Mouse (Mus musculus) intestine, embryonic 14.5 days (tissue): ENCODE measurements around the gene Hck. TPM values are rescaled to one million over a fixed set of nuclear protein-coding genes. Genes with fewer than 3 reads are reported as not detected.

ENCODE experiments used
- ATAC-seq: fragments of 200-750 bp; cut with Nextera tagmentation; replicated peaks from 2 replicates; pipeline ENCODE4 v1.8.0; 2017; ENCODE audit warnings: low read depth, moderate number of reproducible peaks, moderate TSS enrichment, moderate library complexity; ENCODE audit not compliant: low FRiP score, low TSS enrichment
- DNase-seq: peaks from one replicate; pipeline ENCODE4 v3.0.0-alpha.2; 2018; ENCODE audit warnings: low spot score
- H3K27ac ChIP-seq: fragments of 300-500 bp; sonication (generic); 2 replicates; pipeline ENCODE4 v1.5.1; 2014; ENCODE audit warnings: low read depth, mild to moderate bottlenecking, control low read depth
- H3K27me3 ChIP-seq: fragments of 300-500 bp; sonication (generic); replicated peaks from 2 replicates; pipeline ENCODE4 v1.6.1; 2014; ENCODE audit warnings: low read length, control low read depth; ENCODE audit not compliant: control insufficient read depth, insufficient read depth
- H3K36me3 ChIP-seq: fragments of 300-500 bp; sonication (generic); 2 replicates; pipeline ENCODE4 v1.6.1; 2014; ENCODE audit warnings: low read length, control low read depth; ENCODE audit not compliant: control insufficient read depth, insufficient read depth
- H3K4me1 ChIP-seq: fragments of 300-500 bp; sonication (generic); replicated peaks from 2 replicates; pipeline ENCODE4 v1.6.1; 2014; ENCODE audit warnings: low read length, control low read depth, mixed read lengths; ENCODE audit not compliant: control insufficient read depth, insufficient read depth
- H3K4me2 ChIP-seq: fragments of 300-500 bp; sonication (generic); 2 replicates; pipeline ENCODE4 v1.6.1; 2014; ENCODE audit warnings: low read length
- H3K4me3 ChIP-seq: fragments of 300-500 bp; sonication (generic); 2 replicates; pipeline ENCODE4 v1.5.1; 2014; ENCODE audit warnings: low read depth, low read length, control low read depth, mixed read lengths
- H3K9ac ChIP-seq: fragments of 300-500 bp; sonication (generic); 2 replicates; pipeline ENCODE4 v1.6.1; 2014; ENCODE audit warnings: mild to moderate bottlenecking, low read length
- H3K9me3 ChIP-seq: fragments of 300-500 bp; sonication (generic); 2 replicates; pipeline ENCODE4 v1.6.1; 2016; ENCODE audit warnings: low read length, control low read depth; ENCODE audit not compliant: control insufficient read depth
- WGBS: fragments of 180-500 bp; shearing (Covaris S2); extraction: QIAGEN DNeasy Blood & Tissue Kit; methylation state at CpG from one replicate; pipeline ENCODE4 v1.1.7; 2014; 5-methylcytosine and 5-hydroxymethylcytosine counted together
- polyA plus RNA-seq: library from polyadenylated mRNA; unstranded; fragments of >200 nt; fragmentation: Nextera tagmentation; extraction: Ambion mirVana; gene quantifications from 2 replicates; pipeline ENCODE4 v1.2.1, GENCODE M21; 2014

The Hck gene
- polyA plus RNA-seq, 1 experiment from 2014 or later: 4.5 TPM

GRCm38 (mm10) chr2:153136211-153136610 lies 27.9 kb downstream of the Hck start:
- H3K4me1 ChIP-seq: no peaks in the 10 kb centered on the region
- no peaks in the 10 kb centered on the region for H3K27me3 ChIP-seq
- H3K4me3 ChIP-seq: no peak overlapping the region
- H3K9ac ChIP-seq: no peak overlapping the region
- H3K27ac ChIP-seq: no peak overlapping the region
- DNase-seq: no peak
- H3K4me2 ChIP-seq: no peak overlapping the region
- ATAC-seq: no peak
- H3K9me3 ChIP-seq: no peaks in the 10 kb centered on the region
- H3K36me3 ChIP-seq: no peaks in the 10 kb centered on the region
- WGBS: 67% methylated on average over 4 of the region's 4 CpGs

GRCm38 (mm10) chr2:153139158-153139557 lies 30.9 kb downstream of the Hck start:
- ATAC-seq (no peak), DNase-seq (no peak)
- WGBS: 79% methylated on average over 7 of the region's 7 CpGs

DNA sequence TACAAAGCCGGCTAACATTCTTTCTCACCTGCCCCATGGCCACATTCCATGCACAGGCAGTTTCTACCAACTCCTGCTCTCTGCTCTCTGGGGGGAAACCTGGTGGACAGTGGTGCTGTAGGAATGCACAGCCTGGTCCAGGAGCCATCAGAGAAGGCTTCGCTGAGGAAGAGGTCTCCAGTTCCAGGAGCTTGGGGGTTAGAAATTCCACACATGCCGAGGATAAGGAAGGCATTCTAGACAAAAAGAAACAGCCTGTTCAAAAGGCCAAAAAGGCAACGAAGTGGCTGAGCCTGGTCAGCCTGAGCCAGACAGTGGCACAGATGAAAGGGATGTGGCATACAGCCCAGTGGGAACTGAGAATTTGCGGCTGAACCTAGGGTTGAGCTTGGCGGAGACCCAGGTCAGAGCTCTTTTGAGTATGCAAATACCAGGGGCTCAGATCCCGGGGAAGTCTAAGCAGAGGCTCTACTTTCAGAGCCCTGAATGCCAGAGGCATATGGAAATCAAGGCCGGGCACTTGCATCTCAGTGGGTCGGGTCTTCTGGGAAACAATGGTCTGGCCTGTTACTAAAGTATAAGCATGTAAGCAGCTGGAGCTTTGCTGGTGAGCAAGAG lies 31.8 kb downstream of the Hck start:
- ATAC-seq: no peak
- Histone ChIP-seq H3K27ac (no peak overlapping the region), H3K4me1 (no peaks in the 10 kb centered on the region), H3K27me3 (no peaks in the 10 kb centered on the region), H3K4me2 (no peak overlapping the region), H3K36me3 (no peaks in the 10 kb centered on the region), H3K9ac (no peak overlapping the region), H3K4me3 (no peak overlapping the region), H3K9me3 (no peaks in the 10 kb centered on the region)
- DNase-seq: no peak
- 22% methylated on average over 9 of the region's 9 CpGs for WGBS

More at GRCm38 (mm10) chr2:153139158-153139557, 30.9 kb downstream of the Hck start:
- H3K4me3 ChIP-seq: no peak overlapping the region
- H3K9ac ChIP-seq: no peak overlapping the region
- H3K4me2 ChIP-seq: no peak overlapping the region
- H3K36me3 ChIP-seq: no peaks in the 10 kb centered on the region
- no peaks in the 10 kb centered on the region for H3K4me1 ChIP-seq
- H3K9me3 ChIP-seq: no peaks in the 10 kb centered on the region
- H3K27ac ChIP-seq: no peak overlapping the region
- no peaks in the 10 kb centered on the region for H3K27me3 ChIP-seq

- 24% methylated on average over 10 of the region's 10 CpGs for WGBS
- Histone ChIP-seq H3K9ac (no peak overlapping the region), H3K27ac (no peak overlapping the region), H3K4me3 (no peak overlapping the region), H3K36me3 (no peaks in the 10 kb centered on the region), H3K4me2 (no peak overlapping the region), H3K9me3 (no peaks in the 10 kb centered on the region), H3K27me3 (no peaks in the 10 kb centered on the region), H3K4me1 (no peaks in the 10 kb centered on the region)
- DNase-seq (peak; percentile 83), ATAC-seq (0 out of 2 replicates have a peak, but pooled peaks have one; percentile 29)
Measured at GRCm38 (mm10) chr2:153142620-153143199, 34.4 kb downstream of the Hck start.

DNA sequence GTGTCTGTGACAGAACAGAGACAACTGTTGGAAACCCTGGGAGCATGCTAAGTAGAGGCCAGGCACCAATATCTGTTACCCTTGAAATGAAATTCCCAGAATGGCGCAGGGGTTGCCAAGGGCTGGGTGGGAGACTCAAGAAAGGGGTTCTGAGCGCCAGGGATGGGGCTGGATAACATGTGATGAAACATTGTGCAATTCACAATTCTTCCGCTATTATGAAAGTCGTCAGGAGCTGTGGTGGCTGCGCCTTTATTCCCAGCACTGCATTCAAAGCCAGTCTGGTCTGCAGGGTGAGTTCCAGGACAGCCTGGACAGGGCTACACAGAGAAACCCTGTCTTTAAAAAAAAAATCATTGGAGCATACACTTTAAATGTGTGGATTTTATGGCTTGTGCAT lies 37.1 kb downstream of the Hck start:
- no peak overlapping the region for H3K27ac ChIP-seq
- H3K36me3 ChIP-seq: no peaks in the 10 kb centered on the region
- ATAC-seq (no peak), DNase-seq (no peak)
- WGBS: 73% methylated on average over 5 of the region's 5 CpGs
- H3K4me3 ChIP-seq: no peak overlapping the region
- H3K9me3 ChIP-seq: no peaks in the 10 kb centered on the region
- no peaks in the 10 kb centered on the region for H3K27me3 ChIP-seq
- no peak overlapping the region for H3K4me2 ChIP-seq
- H3K9ac ChIP-seq: no peak overlapping the region
- H3K4me1 ChIP-seq: no peaks in the 10 kb centered on the region

- Histone ChIP-seq H3K4me1 (no peaks in the 10 kb centered on the region), H3K36me3 (no peaks in the 10 kb centered on the region), H3K9me3 (no peaks in the 10 kb centered on the region), H3K27me3 (no peaks in the 10 kb centered on the region), H3K9ac (no peak overlapping the region), H3K4me2 (no peak overlapping the region), H3K4me3 (no peak overlapping the region), H3K27ac (no peak overlapping the region)
- DNase-seq (no peak), ATAC-seq (no peak)
- WGBS: 74% methylated on average over 3 of the region's 3 CpGs
Measured at GRCm38 (mm10) chr2:153147236-153147635, 39.0 kb downstream of the Hck start.

DNA sequence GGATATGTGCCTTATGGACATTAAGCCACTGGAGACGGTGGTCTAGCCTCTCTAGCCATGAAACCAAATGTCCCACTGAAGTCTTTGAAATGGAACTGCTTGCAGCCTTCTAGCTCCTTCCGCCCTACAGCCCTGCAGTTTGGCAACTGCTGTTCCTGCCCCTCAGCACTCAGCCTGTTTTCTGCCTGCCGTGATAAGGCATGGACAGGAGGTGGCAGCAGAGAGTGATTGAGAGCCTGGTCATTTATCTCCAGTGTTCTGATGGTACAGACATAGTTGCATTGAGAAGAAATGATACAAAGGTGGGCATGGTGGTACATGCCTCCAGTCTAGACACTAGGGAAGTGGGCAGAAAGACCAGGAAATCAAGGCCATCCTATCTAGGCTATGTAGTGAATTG lies 39.4 kb downstream of the Hck start:
- H3K36me3 ChIP-seq: no peaks in the 10 kb centered on the region
- H3K4me2 ChIP-seq: no peak overlapping the region
- H3K27ac ChIP-seq: no peak overlapping the region
- 27% methylated on average over 3 of the region's 3 CpGs for WGBS
- H3K27me3 ChIP-seq: no peaks in the 10 kb centered on the region
- H3K4me3 ChIP-seq: no peak overlapping the region
- DNase-seq: peak; percentile 82
- no peak for ATAC-seq
- no peaks in the 10 kb centered on the region for H3K9me3 ChIP-seq
- H3K4me1 ChIP-seq: no peaks in the 10 kb centered on the region
- H3K9ac ChIP-seq: no peak overlapping the region

DNA sequence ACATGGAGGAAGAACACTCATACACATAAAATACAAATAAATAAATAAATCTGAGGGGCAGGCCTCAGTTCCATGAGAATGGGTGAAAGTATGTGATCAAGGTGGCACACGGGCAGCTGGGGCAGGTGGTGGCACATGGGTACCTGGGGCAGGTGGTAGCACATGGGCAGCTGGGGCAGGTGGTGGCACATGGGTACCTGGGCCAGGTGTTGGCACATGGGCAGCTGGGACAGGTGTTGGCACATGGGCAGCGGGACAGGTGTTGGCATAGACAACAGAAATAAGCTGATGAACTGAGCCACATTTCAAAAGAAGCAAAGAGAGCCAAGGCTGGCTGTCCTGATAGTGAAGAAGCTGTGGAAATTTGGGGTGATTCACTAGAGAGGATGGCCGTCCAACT lies 41.5 kb downstream of the Hck start:
- 88% methylated on average over 3 of the region's 3 CpGs for WGBS
- Histone ChIP-seq H3K36me3 (no peaks in the 10 kb centered on the region), H3K9me3 (no peaks in the 10 kb centered on the region), H3K27me3 (no peaks in the 10 kb centered on the region), H3K27ac (no peak overlapping the region), H3K4me3 (no peak overlapping the region), H3K4me1 (no peaks in the 10 kb centered on the region), H3K4me2 (no peak overlapping the region), H3K9ac (no peak overlapping the region)
- DNase-seq (no peak), ATAC-seq (no peak)

GRCm38 (mm10) chr2:153151026-153151425 lies 42.8 kb downstream of the Hck start:
- Histone ChIP-seq H3K9me3 (no peaks in the 10 kb centered on the region), H3K9ac (no peak overlapping the region), H3K27me3 (no peaks in the 10 kb centered on the region), H3K27ac (no peak overlapping the region), H3K4me2 (no peak overlapping the region), H3K36me3 (no peaks in the 10 kb centered on the region), H3K4me1 (no peaks in the 10 kb centered on the region), H3K4me3 (no peak overlapping the region)
- ATAC-seq: no peak
- 73% methylated on average over 7 of the region's 7 CpGs for WGBS
- DNase-seq: no peak
